Mouse (Mus musculus) stomach, embryonic 15.5 days (tissue): ENCODE data around the gene Secisbp2l. TPM values are rescaled to one million over a fixed set of nuclear protein-coding genes. Genes with fewer than 3 reads are reported as not detected.

Experiments
- ATAC-seq: fragments of 200-750 bp; cut with Nextera tagmentation; 2 replicates; pipeline ENCODE4 v1.8.0; 2017; ENCODE audit warnings: low read depth, moderate number of reproducible peaks, moderate TSS enrichment; ENCODE audit not compliant: insufficient read depth, low FRiP score
- H3K27ac ChIP-seq: fragments of 300-500 bp; sonication (generic); 2 replicates; pipeline ENCODE4 v1.5.1; 2015; ENCODE audit warnings: mild to moderate bottlenecking, inconsistent platforms
- H3K27me3 ChIP-seq: fragments of 300-500 bp; sonication (generic); replicated peaks from 2 replicates; pipeline ENCODE4 v1.6.1; 2015; ENCODE audit warnings: inconsistent platforms
- H3K36me3 ChIP-seq: fragments of 300-500 bp; sonication (generic); 2 replicates; pipeline ENCODE4 v1.6.1; 2015; ENCODE audit warnings: inconsistent platforms
- H3K4me1 ChIP-seq: fragments of 300-500 bp; sonication (generic); 2 replicates; pipeline ENCODE4 v1.6.1; 2015; ENCODE audit warnings: inconsistent platforms
- H3K4me2 ChIP-seq: fragments of 300-500 bp; sonication (generic); 2 replicates; pipeline ENCODE4 v1.6.1; 2015; ENCODE audit warnings: mild to moderate bottlenecking, inconsistent platforms
- H3K4me3 ChIP-seq: fragments of 300-500 bp; sonication (generic); replicated peaks from 2 replicates; pipeline ENCODE4 v1.5.1; 2015; ENCODE audit warnings: inconsistent platforms
- H3K9ac ChIP-seq: fragments of 300-500 bp; sonication (generic); 2 replicates; pipeline ENCODE4 v1.6.1; 2015; ENCODE audit warnings: inconsistent platforms
- H3K9me3 ChIP-seq: fragments of 300-500 bp; sonication (generic); 2 replicates; pipeline ENCODE4 v1.6.1; 2016; ENCODE audit warnings: inconsistent platforms
- WGBS: fragments of 180-500 bp; shearing (Covaris S2); methylation state at CpG from one replicate; pipeline ENCODE4 v1.1.7; 2015; 5-methylcytosine and 5-hydroxymethylcytosine counted together
- polyA plus RNA-seq: library from polyadenylated mRNA; unstranded; fragments of >200 nt; fragmentation: Nextera tagmentation; extraction: Ambion mirVana; gene quantifications from 2 replicates; pipeline ENCODE4 v1.2.1, GENCODE M21; 2015

The Secisbp2l gene
- polyA plus RNA-seq, 1 experiment from 2014 or later, result 14.7 TPM

DNA sequence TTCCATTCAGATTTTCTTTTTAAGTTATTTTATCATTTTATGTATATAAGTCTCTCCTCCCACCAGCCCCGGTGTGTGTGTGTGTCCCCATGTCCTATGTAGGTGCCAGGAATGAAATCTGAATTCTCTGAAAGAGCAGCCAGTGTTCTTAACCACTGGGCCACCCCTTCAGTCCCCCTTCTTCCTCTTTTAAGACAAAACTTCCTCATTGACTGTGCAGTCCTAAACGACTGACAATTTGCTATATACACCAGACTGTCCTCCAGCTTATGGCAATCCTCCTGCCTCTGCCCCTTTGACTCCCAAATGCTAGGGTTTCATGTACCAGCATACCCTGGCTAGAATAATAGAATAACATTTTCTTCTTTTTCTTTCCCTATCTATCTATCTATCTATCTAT, 12.4 kb upstream of the Secisbp2l start:
- Histone ChIP-seq H3K9me3 (no peaks in the 10 kb centered on the region), H3K27ac (no peak overlapping the region), H3K4me3 (no peak overlapping the region), H3K36me3 (no peaks in the 10 kb centered on the region), H3K9ac (no peak overlapping the region), H3K27me3 (no peaks in the 10 kb centered on the region), H3K4me1 (no peaks in the 10 kb centered on the region), H3K4me2 (no peak overlapping the region)
- ATAC-seq, result no peak
- 73% methylated on average over 2 of the region's 2 CpGs for whole genome bisulfite sequencing

DNA sequence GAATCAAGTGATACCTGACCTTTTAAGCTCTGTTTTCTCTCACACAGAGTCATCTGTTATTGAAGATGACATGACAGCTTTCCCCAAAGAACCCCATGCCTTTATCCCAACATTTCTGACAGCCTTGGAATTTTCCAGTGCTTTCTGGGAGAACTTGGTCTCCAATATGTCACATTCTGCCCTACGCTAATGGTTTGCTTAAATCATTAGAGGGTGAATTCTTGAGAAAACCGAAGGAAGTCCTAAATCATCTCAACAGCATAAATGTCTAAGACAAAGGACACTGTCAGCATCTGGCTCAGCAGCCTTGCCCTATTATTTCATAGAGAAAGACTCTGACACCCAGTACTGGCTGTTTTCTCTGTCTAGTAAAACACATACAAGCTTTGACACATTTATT, 11.5 kb upstream of the Secisbp2l start:
- ATAC-seq, result no peak
- no peaks in the 10 kb centered on the region for H3K27me3 ChIP-seq
- H3K27ac ChIP-seq, result no peak overlapping the region
- no peaks in the 10 kb centered on the region for H3K4me1 ChIP-seq
- no peaks in the 10 kb centered on the region for H3K36me3 ChIP-seq
- H3K4me2 ChIP-seq, result no peak overlapping the region
- no peak overlapping the region for H3K9ac ChIP-seq
- WGBS, result 51% methylated on average over 2 of the region's 2 CpGs
- no peaks in the 10 kb centered on the region for H3K9me3 ChIP-seq
- no peak overlapping the region for H3K4me3 ChIP-seq

DNA sequence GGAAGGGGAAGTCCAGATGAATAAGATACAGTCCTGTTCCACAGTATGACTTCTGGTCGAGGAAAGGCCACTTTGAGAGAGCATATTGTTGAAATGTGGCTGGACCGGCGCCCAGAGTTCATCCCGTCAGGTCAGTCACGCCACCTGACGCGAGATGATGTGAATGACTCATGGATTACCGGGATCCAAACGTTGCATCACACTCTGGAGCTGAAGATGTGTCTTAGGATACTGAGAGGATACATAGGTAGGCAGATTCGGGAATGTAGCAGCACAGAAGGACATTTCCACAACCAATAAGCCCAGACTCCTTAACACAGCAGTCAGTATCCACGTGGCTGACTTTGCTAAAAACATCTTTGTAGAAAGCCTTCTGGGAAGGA, 10.2 kb upstream of the Secisbp2l start:
- Histone ChIP-seq H3K9ac (no peak overlapping the region), H3K36me3 (no peaks in the 10 kb centered on the region), H3K9me3 (no peaks in the 10 kb centered on the region), H3K4me1 (0 out of 2 replicates have a peak, but pooled peaks cover 2% of the 10 kb centered on the region), H3K4me3 (no peak overlapping the region), H3K27me3 (no peaks in the 10 kb centered on the region), H3K27ac (no peak overlapping the region), H3K4me2 (no peak overlapping the region)
- WGBS, result 81% methylated on average over 11 of the region's 11 CpGs
- ATAC-seq, result no peak

DNA sequence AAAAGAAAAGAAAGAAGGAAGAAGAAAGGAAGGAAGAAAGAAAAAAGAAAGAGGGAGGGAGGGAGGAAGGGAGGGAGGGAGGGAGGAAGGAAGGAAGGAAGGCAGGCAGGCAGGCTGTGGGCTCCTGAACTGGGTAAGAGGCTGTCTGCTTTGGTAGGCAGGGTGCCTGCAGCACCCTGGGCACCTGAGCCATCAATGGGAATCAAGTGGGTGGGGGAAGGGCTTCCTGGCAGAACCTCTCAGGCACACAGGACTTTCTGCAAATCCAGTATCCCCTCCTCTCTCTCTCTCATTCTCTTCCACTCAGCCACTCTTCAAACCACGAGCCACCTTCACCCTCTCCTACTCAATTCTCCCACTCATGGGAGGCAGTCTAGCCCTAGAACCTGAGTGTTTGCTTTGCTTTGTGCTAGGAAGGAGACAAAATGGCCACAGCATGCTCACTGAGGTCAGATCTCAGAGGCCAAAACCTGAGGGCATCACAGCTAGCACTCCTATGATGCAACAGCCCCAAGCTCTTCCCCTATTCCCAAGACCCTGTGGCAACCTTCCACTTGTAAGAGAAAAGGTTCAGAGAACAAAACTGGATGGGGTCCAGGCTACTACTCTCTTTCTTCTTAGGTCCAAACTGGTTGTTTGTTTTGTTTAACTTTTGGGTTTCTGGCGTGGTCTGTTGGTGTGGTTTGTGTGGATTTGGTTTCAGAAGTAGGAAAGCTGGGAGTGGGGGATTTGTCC, 9.6 kb upstream of the Secisbp2l start:
- WGBS, result 60% methylated on average over 2 of the region's 2 CpGs
- ATAC-seq, result no peak
- H3K4me2 ChIP-seq, result no peak overlapping the region
- H3K27me3 ChIP-seq, result no peaks in the 10 kb centered on the region
- no peak overlapping the region for H3K4me3 ChIP-seq
- H3K27ac ChIP-seq, result no peak overlapping the region
- H3K36me3 ChIP-seq, result no peaks in the 10 kb centered on the region
- H3K9ac ChIP-seq, result no peak overlapping the region
- H3K9me3 ChIP-seq, result no peaks in the 10 kb centered on the region
- H3K4me1 ChIP-seq, result peaks cover 6% of the 10 kb centered on the region; the same call in 1 of the 2 replicates

DNA sequence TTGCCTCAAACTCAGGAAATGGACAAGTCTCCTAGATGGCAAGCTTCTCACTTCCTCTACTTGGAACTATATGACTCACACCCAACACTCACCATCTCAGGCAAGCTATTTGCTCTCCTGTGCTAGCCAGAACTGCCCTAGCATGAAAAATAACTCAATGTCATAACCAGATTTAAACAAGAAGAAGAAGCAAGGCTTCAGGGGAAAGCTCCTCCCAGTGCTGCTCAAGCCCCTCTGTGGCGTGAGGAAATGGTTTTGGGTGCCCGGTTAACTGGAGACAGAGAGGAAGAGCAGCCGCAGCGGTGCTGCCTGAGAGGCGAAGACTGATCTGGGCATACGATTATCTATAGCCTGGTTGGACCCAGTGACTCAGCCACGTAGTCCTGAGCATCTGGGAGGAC, 8.8 kb upstream of the Secisbp2l start:
- no peaks in the 10 kb centered on the region for H3K36me3 ChIP-seq
- H3K4me3 ChIP-seq, result no peak overlapping the region
- no peak overlapping the region for H3K4me2 ChIP-seq
- 62% methylated on average over 7 of the region's 7 CpGs for WGBS
- no peaks in the 10 kb centered on the region for H3K9me3 ChIP-seq
- H3K27ac ChIP-seq, result no peak overlapping the region
- no peaks in the 10 kb centered on the region for H3K27me3 ChIP-seq
- peaks cover 6% of the 10 kb centered on the region; the same call in 1 of the 2 replicates for H3K4me1 ChIP-seq
- no peak overlapping the region for H3K9ac ChIP-seq
- ATAC-seq, result no peak

DNA sequence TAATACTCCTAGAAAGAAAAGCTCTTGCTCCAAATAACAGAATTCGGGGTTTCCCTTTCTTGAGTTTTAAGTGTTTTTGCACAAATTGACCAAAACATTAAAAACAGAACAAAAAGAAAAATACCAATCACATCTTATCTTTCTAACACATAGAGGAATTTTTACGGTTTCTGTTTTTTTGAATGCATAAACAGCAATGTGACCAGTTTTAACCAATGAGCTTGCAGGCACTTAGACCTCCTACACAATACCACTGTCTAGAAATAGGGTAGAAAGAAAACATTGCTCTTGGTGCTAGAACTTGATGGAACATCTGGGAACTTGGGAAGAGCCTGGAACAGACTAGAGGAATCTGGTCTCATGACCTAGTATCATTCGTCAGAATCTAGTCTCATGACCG, 7.6 kb upstream of the Secisbp2l start:
- WGBS, result 82% methylated on average over 4 of the region's 4 CpGs
- H3K36me3 ChIP-seq, result no peaks in the 10 kb centered on the region

DNA sequence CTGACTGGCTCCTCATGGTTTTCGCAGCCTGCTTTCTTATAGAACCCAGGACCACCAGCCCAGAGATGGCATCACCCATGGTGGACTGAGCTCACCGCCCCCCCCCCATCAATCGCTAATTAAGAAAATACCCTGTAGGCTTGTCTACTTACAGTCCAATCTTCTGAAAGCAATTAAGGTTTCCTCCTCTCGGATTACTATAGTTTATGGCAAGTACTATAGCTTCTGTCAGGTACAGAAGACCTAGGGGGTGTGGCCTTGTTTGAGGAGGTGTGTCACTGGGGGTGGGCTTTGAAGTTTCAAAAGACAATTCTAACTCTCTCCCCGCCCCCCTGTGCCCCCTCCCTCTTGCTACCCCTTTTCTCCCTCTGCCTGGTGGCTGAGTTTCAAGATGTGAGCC, 6.6 kb upstream of the Secisbp2l start:
- Histone ChIP-seq H3K27me3 (no peaks in the 10 kb centered on the region), H3K36me3 (no peaks in the 10 kb centered on the region), H3K4me2 (no peak overlapping the region), H3K4me3 (no peak overlapping the region), H3K9me3 (no peaks in the 10 kb centered on the region), H3K4me1 (peaks cover 6% of the 10 kb centered on the region; the same call in 1 of the 2 replicates), H3K27ac (no peak overlapping the region), H3K9ac (no peak overlapping the region)
- no peak for ATAC-seq
- WGBS, result 64% methylated on average over 5 of the region's 5 CpGs

More for the DNA sequence above, 7.6 kb upstream of the Secisbp2l start:
- Histone ChIP-seq H3K4me1 (peaks cover 6% of the 10 kb centered on the region; the same call in 1 of the 2 replicates), H3K9me3 (no peaks in the 10 kb centered on the region), H3K27me3 (no peaks in the 10 kb centered on the region), H3K4me2 (no peak overlapping the region), H3K9ac (no peak overlapping the region), H3K27ac (no peak overlapping the region), H3K4me3 (no peak overlapping the region)
- ATAC-seq, result no peak

DNA sequence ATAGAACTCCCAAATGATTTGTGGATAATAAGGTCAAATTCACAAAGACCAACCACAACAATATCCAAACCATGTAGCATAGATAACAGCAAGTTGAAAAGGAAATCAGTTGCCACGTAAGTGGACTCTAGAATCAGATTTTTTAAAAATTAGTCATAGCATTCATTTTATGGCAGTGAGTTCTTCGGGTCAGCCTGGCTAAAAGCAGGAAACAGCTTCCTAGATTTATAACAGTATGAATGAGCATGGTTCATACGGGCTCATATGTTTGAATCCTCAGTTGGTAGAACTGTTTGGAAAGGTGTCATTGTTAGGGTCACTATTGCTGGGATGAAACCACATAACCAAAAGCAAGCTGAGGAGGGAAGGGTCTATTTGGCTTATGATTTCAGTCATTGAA, 6.1 kb upstream of the Secisbp2l start:
- H3K9ac ChIP-seq, result no peak overlapping the region
- no peaks in the 10 kb centered on the region for H3K36me3 ChIP-seq
- peaks cover 6% of the 10 kb centered on the region; the same call in 1 of the 2 replicates for H3K4me1 ChIP-seq
- WGBS, result 62% methylated on average over 3 of the region's 3 CpGs
- no peaks in the 10 kb centered on the region for H3K9me3 ChIP-seq
- H3K4me2 ChIP-seq, result no peak overlapping the region
- no peak overlapping the region for H3K27ac ChIP-seq
- no peaks in the 10 kb centered on the region for H3K27me3 ChIP-seq
- no peak overlapping the region for H3K4me3 ChIP-seq
- ATAC-seq, result no peak

DNA sequence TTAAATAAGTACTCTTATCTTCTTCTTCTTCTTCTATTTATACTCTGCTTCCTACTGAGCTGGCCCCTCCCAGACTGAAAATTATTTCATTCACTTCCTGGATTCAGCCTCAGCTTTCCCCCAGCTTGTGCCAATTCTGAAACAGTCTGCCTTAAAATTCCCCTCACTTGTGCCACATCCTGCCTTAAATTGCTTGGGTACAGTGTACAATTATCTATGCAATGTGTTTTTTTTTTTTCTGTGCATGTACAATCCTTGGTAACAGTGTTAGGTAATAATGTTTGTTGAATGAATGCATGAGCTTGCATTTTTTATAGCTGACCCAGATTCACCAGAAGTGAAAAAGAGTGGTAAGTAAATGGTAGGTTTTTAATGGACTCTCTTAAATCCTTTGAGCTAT, 5.7 kb upstream of the Secisbp2l start:
- Histone ChIP-seq H3K9me3 (no peaks in the 10 kb centered on the region), H3K4me3 (no peak overlapping the region), H3K36me3 (no peaks in the 10 kb centered on the region), H3K27me3 (no peaks in the 10 kb centered on the region), H3K4me2 (no peak overlapping the region), H3K9ac (no peak overlapping the region), H3K4me1 (peaks cover 6% of the 10 kb centered on the region; the same call in 1 of the 2 replicates), H3K27ac (no peak overlapping the region)
- ATAC-seq, result no peak

DNA sequence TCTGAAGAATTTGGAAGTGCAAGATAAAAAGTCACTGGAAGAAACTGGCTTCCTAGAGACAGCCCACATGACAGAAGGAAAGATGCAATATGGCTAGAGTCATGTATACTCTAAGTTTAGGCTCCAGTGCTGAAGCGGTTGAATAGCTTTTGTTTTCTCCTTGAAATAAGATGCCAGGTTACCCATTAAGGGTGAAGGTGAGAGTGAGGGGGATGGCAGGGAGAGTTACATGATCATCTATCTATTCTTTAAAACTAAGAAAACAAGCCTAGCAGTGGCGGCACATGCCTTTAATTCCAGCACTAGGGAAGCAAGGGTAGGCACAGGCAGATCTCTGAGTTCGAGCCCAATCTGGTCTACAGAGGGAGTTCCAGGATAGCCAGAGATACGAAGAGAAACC, 2.4 kb upstream of the Secisbp2l start:
- no peak for ATAC-seq
- H3K27ac ChIP-seq, result no peak overlapping the region
- WGBS, result 71% methylated on average over 4 of the region's 4 CpGs

DNA sequence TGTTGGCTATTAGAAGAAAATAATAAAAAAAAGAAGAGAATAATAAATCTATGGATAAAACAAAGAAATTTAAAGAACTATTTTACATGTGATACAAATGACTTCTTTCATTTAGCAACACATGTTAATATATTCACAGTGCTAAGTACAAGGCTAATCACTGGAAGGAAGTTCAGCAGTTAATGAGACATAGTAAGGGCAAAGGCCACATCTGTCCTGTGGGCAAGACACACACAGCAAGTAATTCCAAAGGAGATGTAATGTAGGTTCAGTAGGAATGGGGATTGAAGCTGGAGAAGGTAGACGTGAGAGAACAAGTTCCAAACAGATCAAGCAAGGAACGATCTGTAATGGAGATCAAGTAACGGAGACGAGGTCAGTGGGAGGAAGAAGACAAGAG, 1.7 kb upstream of the Secisbp2l start:
- Histone ChIP-seq H3K27ac (no peak overlapping the region), H3K4me2 (no peak overlapping the region), H3K9me3 (no peaks in the 10 kb centered on the region), H3K4me3 (no peak overlapping the region), H3K36me3 (no peaks in the 10 kb centered on the region), H3K27me3 (no peaks in the 10 kb centered on the region), H3K4me1 (peaks cover 17% of the 10 kb centered on the region), H3K9ac (no peak overlapping the region)
- WGBS, result 77% methylated on average over 4 of the region's 4 CpGs
- no peak for ATAC-seq

More for the DNA sequence above, 2.4 kb upstream of the Secisbp2l start:
- Histone ChIP-seq H3K9me3 (no peaks in the 10 kb centered on the region), H3K27me3 (no peaks in the 10 kb centered on the region), H3K4me2 (no peak overlapping the region), H3K4me1 (peaks cover 17% of the 10 kb centered on the region), H3K36me3 (no peaks in the 10 kb centered on the region), H3K4me3 (no peak overlapping the region), H3K9ac (no peak overlapping the region)

DNA sequence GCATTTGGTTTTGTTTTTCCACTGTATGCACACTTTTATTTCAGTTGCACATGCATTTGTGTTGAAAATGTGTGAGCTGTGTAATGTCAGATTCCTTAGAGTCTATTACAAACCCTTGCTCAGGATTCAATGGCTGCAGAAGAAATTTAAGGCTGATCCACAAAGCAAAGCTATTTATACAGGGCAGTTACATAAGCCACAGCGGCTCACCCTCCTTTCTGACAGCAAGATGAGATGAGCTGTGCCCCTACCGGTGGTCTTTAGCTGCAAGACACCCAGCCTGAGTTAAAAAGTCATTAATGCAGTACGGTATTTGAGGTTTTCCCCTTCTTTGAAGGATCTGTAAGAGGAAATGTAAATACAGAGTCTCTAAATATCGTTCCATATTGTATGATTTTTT, 1.2 kb upstream of the Secisbp2l start:
- Histone ChIP-seq H3K27ac (no peak overlapping the region), H3K4me1 (peaks cover 17% of the 10 kb centered on the region), H3K9ac (no peak overlapping the region), H3K4me2 (no peak overlapping the region), H3K36me3 (no peaks in the 10 kb centered on the region), H3K4me3 (no peak overlapping the region), H3K9me3 (no peaks in the 10 kb centered on the region), H3K27me3 (no peaks in the 10 kb centered on the region)
- no peak for ATAC-seq
- WGBS, result 49% methylated on average over 4 of the region's 4 CpGs
